Mouse (Mus musculus) ovary, postnatal 14 days (tissue): Measurements from ENCODE around the gene 1700018G05Rik.
"Not testable (repeated sequence)": the region's sequence is repeated elsewhere in the genome, so short reads cannot be mapped to it uniquely, and the experiment has no call there.

Experiments
- DNase-seq: peaks from one replicate; pipeline ENCODE4 v3.0.0; 2022; ENCODE audit warnings: low spot score

The 1700018G05Rik gene

DNA sequence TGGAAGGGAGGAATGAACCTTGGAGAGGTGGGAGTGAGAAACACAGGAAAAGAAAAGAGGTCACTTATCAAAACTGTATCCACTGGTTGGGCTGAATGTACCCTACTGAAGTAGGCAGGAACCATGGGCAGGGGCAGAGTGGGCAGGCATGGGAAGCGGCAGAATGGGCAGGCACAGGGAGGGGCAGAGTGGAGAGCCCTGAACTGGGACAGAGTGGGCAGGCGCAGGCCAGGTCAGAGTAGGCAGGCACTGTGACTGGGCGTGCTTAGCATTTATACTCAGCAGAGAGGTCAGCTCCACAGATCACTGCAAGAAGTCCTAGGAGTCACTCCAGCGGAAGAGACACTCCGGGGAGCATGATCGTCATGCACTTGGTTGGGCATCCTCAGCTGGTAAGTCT lies at the start of gene 1700018G05Rik:
1700018G05Rik (plus strand) TSS at position 301 of the 400 bp plus-strand sequence.
- not testable (repeated sequence) for DNase-seq

DNA sequence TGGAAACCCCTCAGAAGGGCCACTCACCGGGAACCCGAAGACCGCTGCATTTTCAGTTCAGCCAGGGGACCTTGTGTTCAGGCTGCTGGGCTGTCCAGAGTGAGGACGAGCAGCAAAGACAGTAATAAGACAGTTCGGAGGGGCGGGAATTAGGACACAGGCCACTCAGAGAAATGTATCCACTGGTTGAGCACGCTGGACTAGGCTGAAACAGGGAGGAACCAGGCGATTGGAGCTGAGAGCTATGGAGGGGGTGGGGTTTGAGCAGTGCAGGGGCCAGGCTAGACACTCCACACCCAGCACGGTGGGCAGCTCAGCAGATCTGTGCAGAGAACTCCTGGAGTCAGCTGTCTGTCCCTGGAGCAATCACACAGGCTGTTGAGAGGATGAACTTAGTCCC lies 19.6 kb upstream of the 1700018G05Rik start, which contains the start of the genes Dmrtc1a and 1700011M02Rik:
Dmrtc1a (minus strand) TSS at position 101 of the 400 bp plus-strand sequence.
1700011M02Rik (plus strand) TSS at position 319 of the 400 bp plus-strand sequence.
- DNase-seq, result not testable (repeated sequence)

DNA sequence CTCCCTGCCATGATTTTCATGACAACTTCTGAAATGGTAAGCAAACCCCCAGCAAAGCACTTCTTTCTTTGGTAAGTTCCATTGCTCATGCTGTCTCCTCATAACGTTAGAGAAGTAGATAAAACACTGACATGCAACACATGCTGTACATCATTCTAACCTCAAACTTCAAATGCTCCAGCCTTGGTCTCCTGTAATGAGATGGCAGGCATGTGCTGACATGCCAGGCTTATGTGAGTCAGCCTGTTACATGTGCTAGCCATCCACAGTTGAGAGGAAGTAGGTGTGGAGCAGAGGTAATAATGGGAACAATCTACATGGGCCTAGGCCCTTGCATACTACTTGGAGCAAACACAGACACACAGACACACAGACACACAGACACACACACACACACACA lies 13.3 kb upstream of the 1700018G05Rik start:
- DNase-seq, result not testable (repeated sequence)

DNA sequence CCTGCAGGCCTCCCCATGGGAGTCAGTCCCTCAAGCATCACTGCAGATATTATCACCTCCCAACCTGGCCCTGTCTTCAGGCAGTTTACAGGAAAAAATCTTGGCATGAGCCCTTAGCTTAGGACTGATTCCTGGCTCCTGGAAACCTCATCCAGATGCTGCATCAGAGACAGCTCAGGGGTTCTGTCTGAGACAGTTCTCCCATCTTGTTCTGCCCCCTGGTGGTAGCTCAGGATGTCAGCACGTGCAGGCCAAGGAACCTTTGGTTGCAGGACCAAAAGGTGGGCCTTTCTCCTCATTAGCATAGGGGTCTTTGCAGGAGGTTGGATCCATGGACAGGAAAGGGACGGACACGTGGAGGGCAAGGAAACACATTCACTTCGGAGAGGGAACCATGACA lies 1.5 kb upstream of the 1700018G05Rik start:
- not testable (repeated sequence) for DNase-seq

DNA sequence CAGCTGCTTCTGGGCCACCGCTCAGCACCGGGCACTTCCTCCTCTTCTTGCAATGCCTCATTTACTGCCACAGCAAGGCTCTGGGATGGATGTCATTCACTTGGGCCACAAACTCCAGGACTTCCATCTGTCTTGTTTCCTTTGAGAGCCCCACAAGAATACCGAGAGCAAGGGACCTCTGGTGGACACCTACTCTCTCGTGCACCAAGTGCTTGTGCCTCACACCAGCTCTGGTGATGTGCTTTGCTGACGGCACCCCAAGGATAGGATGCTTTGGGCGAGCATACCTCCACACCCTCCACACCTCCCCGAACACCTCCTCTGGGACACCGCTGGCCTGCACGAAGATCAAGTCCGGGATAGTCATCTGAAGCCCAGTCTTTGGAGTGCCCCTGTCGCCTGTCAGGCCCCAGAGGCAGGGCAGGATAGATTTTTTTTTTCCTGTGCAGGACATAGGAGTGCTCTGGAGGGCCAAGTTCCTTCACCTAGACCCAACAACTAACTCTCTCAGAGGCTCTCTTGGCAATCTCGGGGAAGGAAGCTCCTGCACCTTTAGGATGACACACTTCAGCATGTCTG lies 4.9 kb downstream of the 1700018G05Rik start:
- DNase-seq, result no peak

DNA sequence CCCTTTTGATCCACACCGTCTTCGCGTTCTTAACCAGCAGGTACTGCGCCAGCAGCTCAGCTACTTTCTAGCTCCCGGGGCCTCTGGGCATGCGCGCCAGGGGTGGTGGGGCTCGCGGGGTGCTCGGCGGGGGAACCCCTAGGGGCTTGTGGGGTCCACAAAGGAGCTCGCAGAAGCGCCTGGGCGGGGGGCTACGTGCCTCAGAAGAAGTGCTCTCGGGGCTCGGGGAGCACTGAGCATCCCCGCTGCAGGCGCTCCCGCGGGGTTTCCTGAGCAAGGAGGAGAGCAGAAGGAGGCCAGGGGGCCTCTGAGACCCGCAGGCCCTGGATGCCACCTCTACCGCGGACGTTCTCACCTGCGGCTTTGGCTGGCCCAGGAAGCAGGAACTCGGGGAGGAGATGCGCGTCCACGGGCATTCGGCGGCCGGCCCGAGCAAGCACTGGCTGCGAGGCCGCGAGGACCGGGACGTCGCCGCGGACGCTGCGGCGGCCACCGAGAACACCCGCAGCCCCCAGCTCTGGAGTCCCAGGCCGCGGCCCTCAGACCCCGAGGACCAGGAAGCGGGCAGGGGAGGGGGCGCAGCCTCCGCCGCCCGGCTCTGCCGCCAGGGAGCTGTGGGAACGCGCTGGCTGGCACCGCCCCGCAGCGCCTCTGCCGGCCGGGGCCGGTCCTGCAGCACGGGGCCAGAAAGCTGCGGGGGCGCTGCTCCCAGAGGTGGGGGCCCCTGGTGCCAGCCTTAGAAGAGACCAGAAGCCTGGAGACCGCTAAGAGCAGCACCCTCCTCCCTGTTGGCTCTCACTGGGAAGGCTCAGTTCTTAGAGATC lies 5.6 kb downstream of the 1700018G05Rik start:
- DNase-seq, result peak; percentile 36

DNA sequence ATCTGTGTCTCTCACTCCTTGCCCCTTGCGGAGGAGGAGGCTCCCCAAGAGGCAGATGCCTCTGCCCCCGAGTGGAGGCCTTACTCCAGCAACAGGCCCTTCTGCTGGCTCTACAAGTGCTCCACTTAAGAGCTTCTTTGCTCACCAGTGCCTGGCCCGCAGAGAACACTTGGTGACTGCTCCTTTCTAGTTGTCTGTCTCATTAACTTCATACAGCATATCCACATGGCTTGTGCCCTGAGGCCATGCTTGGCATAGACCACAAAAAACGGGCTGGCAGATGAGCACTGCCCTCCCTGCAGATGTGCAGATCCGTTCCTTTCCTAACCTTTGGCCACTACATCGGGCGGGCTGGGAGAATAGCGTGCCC lies 6.2 kb downstream of the 1700018G05Rik start:
- no peak for DNase-seq

DNA sequence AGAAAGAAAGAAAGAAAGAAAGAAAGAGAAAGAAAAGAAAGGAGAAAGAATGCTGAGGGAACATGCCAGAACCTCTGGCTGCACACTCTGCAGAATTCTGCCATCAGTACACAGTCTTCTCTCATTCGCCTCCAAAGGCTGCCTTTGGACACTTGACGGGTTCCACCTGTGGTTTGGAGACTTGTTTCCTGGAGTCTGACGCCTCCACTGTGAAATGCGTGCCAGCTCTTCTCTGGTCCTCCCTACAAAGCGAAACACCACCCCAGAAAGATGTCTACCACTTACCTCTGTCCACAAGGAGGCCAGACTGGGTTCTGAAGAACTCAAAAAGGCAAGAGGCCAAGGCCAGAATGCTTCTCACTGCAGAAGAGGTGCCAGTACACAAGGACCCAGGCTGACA lies 8.6 kb downstream of the 1700018G05Rik start:
- no peak for DNase-seq

DNA sequence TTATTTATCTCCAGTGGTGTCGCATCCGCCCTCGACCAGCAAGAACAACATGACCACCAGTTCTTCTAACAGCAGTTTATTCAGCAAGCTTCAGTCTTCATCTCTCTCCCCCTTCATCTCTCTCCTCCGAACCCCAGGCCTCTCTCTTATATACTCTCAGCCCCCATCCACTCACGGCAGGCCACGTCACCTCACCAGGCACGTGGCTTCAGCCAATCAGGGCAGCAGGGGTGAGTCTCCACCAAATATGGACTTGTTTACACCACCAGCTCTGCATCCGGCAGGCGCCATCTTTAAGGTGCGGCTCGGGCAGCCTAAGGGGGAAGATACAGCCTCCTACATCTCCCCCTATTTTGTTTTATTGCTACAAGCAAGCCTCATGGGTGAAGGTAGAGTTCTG lies 22.0 kb downstream of the 1700018G05Rik start:
- DNase-seq, result not testable (repeated sequence)

DNA sequence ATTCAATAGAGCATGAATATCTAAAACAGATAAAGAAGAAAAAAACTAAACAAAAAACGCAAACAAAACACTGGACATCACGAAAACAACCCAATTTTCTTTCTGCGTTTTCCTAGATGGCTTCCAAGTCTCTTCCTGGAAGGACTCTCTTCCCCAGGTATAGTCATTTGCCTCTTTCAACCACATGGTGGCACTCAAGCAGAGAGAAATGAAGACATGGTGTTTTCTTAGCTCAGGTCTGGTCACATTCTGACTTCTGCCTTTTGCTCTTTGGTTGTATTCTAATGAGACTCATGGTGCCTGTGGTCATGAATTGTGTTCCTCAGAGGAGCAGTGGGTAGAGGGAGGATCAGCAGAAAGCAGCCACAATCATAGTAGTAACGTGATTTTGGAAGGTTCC lies 30.7 kb downstream of the 1700018G05Rik start:
- DNase-seq, result peak; percentile 14

DNA sequence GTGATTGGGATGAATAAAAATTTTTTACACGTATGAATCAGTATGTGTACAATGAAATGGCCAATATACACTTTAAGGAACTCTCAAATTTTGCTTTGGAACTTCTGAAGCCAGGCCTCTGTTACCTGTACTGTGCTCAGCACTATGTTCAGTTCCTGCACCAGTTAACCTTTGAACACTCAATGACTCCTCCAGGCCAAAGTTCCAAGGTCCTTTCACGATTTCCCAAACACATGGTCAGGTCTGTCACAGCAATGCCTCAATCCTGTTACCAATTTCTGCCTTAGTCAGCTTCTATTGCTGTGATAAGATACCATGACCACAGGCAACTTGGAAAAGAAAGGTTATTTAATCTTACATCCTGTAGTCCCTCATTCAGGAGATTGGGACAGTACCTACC lies 32.4 kb downstream of the 1700018G05Rik start:
- DNase-seq, result no peak
